Mouse (Mus musculus): ENCODE data around the gene Thap2. TPM values are rescaled to one million over a fixed set of nuclear protein-coding genes. Genes with fewer than 3 reads are reported as not detected.

Gene Thap2
- polyA plus RNA-seq, 1 experiment from 2014 or later: 18.2 TPM

DNA sequence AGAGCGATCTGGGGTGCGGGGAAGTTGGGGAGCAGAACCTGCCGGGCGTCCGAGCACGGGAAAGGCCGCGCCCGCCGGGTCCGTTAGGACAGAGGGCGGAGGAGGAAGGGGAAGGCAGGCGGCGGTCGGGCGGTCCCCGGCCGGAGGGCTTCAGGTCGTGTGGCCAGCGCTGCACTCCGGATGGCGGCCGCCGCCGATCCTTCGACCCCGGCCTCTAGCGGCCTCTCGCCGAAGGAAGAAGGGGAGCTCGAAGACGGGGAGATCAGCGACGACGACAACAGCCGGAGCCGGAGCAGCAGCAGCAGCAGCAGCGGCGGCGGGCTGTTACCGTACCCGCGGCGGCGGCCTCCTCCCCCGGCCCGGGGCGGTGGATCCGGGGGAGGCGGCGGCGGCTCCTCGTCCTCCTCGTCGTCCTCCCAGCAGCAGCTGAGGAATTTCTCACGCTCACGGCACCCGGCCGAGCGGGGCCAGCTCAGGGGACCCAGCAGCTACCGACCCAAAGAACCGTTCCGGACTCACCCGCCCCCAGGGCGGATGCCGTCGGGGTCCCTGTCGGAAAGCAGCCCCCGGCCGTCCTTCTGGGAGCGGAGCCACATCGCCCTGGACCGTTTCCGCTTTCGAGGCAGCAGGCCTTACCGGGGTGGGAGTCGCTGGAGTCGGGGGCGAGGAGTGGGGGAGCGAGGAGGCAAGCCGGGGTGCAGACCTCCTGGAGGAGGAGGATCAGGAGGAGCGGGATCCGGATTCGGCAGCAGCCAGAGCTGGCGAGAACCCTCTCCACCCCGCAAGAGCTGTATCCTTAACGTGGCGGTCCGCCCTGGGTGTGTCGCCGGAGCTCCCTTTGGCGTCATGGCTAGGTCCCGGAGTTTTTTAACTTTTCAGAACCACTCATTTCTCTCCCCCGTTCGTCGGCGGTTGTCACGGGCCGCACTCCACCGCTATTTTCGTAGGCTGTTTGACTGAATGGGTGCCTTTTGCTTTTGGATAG is 1.1 kb upstream of the Thap2 start:
- under 1% methylated on average over 66 of the region's 101 CpGs for WGBS (ENCODE audit: insufficient replicate concordance)
- Histone ChIP-seq H3K4me3 (ENCODE audit: low read depth, low read length) (peak overlapping the region; percentile 90), H3K36me3 (ENCODE audit: control insufficient read depth, insufficient read depth, low read length) (0 out of 2 replicates have a peak, but pooled peaks cover 2% of the 10 kb centered on the region), H3K27me3 (ENCODE audit: control insufficient read depth, insufficient read depth, low read length) (no peaks in the 10 kb centered on the region), H3K27ac (ENCODE audit: low read depth, low read length) (peak overlapping the region; percentile 99), H3K4me1 (ENCODE audit: control insufficient read depth, insufficient read depth, low read length) (peaks cover 11% of the 10 kb centered on the region), H3K9me3 (replicated peaks; ENCODE audit: control insufficient read depth, low read length) (no peaks in the 10 kb centered on the region), H3K4me2 (peak overlapping the region; percentile 83), H3K9ac (ENCODE audit: low read depth, low read length) (peak overlapping the region; percentile 98)
- ATAC-seq (replicated peaks; ENCODE audit: insufficient number of reproducible peaks, low FRiP score, low TSS enrichment): peak; percentile 11

DNA sequence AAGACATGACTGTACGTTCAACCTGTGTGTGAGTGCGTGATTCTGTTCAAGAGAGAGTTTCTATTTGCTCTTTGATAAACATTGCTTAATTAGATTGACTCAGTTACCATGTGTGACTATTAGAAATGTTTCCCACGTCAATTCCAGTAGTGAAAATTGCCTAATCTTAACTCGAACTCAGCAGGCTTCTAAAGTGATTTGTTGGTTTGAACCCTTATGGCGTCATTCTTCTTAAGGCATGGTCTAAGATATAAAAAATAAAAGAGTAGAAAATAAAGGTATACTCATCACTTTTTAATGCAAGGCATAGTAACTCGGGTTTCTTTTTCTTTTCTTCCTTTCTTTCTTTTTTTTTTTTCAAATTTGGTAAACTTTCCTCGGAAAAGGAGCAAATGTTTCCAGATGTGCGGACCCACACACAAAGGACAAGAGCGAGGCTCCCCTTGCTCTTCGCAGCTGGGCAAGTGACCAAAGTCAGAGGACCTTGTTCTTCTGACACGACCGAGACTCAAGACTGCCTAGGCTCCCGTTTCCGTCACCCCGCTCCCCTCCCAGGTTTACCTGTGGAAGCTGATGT is 511 bp downstream of the Thap2 start:
- peaks cover 11% of the 10 kb centered on the region for H3K4me1 ChIP-seq (ENCODE audit: control insufficient read depth, insufficient read depth, low read length)
- H3K4me3 ChIP-seq (ENCODE audit: low read depth, low read length): peak overlapping the region; percentile 90
- no peaks in the 10 kb centered on the region for H3K27me3 ChIP-seq (ENCODE audit: control insufficient read depth, insufficient read depth, low read length)
- H3K36me3 ChIP-seq (ENCODE audit: control insufficient read depth, insufficient read depth, low read length): no peaks in the 10 kb centered on the region
- H3K4me2 ChIP-seq: peak overlapping the region; percentile 83
- 5% methylated on average over 15 of the region's 15 CpGs for WGBS (ENCODE audit: insufficient replicate concordance)
- no peaks in the 10 kb centered on the region for H3K9me3 ChIP-seq (replicated peaks; ENCODE audit: control insufficient read depth, low read length)
- peak overlapping the region; percentile 99 for H3K27ac ChIP-seq (ENCODE audit: low read depth, low read length)
- no peak for ATAC-seq (replicated peaks; ENCODE audit: insufficient number of reproducible peaks, low FRiP score, low TSS enrichment)
- H3K9ac ChIP-seq (ENCODE audit: low read depth, low read length): peak overlapping the region; percentile 98

DNA sequence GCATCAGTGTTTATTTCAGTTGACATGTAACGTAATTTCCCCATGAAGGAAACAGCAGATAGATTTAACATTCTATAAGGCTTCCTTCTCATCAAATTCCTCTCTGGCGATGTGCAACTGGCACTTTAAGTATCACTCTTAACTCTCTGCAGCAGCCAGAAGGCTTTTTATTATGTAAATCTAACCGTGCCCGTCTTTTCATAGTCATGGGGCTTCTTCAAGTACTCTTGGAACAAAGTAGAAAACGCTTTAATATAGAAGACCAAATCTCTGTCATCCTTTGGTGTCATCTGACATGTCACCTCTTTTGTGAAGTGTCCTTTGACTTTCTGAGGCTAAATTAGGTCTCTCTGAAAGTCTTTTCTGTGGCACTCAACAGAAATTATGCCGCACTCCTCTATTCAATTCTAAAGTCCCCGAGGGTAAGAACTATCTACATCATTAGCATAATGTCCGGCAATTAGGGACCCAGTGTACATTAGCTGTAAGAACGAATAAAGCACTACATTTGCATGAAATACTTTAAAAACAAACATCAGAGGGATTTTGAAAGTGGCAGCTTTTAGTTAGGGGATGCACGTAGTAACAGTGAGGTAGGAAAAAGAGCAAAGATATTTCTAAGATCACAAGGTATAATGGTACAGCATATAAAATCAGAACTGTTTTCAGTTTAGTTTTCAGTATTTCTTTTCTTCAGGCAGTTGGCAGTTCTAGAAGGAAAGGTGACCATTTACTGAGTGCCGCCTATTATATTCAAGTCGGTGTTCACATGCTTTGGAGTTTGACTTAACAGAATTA is 1.2 kb downstream of the Thap2 start:
- 60% methylated on average over 12 of the region's 12 CpGs for WGBS (ENCODE audit: insufficient replicate concordance)
- Histone ChIP-seq H3K27ac (ENCODE audit: low read depth, low read length) (peak overlapping the region; percentile 99), H3K36me3 (ENCODE audit: control insufficient read depth, insufficient read depth, low read length) (no peaks in the 10 kb centered on the region), H3K4me2 (peak overlapping the region; percentile 83), H3K4me1 (ENCODE audit: control insufficient read depth, insufficient read depth, low read length) (peaks cover 11% of the 10 kb centered on the region), H3K9me3 (replicated peaks; ENCODE audit: control insufficient read depth, low read length) (no peaks in the 10 kb centered on the region), H3K4me3 (ENCODE audit: low read depth, low read length) (peak overlapping the region; percentile 90), H3K9ac (ENCODE audit: low read depth, low read length) (peak overlapping the region; percentile 98), H3K27me3 (ENCODE audit: control insufficient read depth, insufficient read depth, low read length) (no peaks in the 10 kb centered on the region)
- ATAC-seq (replicated peaks; ENCODE audit: insufficient number of reproducible peaks, low FRiP score, low TSS enrichment): no peak

DNA sequence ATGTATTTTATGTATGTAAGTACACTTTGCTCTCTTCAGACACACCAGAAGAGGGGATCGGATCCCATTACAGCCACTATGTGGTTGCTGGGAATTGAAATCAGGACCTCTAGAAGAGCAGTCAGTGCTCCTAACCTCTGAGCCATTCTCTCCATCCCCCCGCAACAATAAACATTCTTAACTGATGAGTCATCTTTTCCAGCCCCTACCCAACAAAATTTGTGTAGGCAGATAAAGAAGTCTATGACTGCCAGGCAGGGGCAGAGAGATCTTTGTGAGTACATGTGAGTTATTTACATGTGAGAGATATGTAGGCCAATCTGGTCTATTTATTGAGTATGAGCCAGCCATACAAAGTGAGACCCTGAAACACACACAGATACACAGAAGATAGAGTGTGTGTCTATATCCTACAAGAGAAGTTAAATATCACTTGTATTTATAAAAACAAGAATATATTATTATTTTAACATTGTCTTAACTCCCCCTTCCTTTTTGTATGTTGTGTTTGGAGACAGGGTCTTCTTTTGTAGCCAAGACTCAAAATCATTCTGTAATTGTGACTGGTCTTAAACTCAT is 2.6 kb downstream of the Thap2 start:
- no peaks in the 10 kb centered on the region for H3K9me3 ChIP-seq (replicated peaks; ENCODE audit: control insufficient read depth, low read length)
- no peaks in the 10 kb centered on the region for H3K27me3 ChIP-seq (ENCODE audit: control insufficient read depth, insufficient read depth, low read length)
- H3K4me2 ChIP-seq: no peak overlapping the region; the same call in 1 of the 2 replicates
- H3K36me3 ChIP-seq (ENCODE audit: control insufficient read depth, insufficient read depth, low read length): no peaks in the 10 kb centered on the region
- 47% methylated on average over 2 of the region's 2 CpGs for WGBS (ENCODE audit: insufficient replicate concordance)
- peaks cover 11% of the 10 kb centered on the region for H3K4me1 ChIP-seq (ENCODE audit: control insufficient read depth, insufficient read depth, low read length)
- H3K27ac ChIP-seq (ENCODE audit: low read depth, low read length): no peak overlapping the region
- H3K4me3 ChIP-seq (ENCODE audit: low read depth, low read length): no peak overlapping the region
- H3K9ac ChIP-seq (ENCODE audit: low read depth, low read length): no peak overlapping the region
- no peak for ATAC-seq (replicated peaks; ENCODE audit: insufficient number of reproducible peaks, low FRiP score, low TSS enrichment)

DNA sequence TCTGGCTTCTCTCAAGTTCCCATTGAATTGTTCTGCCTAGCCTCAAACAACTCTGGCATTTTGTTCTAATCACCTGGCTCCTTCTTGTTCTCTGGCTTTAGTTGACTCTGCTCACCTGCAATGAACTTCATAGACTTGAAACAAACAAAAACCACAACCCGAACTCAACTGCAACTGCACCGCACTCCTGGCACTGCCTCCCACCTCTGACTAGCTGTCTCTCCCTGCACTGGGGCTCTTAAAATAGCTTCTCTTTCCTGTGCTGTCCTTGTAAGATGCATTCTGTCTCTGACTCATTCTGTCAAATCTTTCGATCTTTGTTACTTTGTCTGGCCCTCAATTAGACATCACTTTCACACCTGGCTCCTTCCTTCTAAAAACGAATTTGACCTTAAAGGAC is 21.1 kb downstream of the Thap2 start:
- WGBS (ENCODE audit: insufficient replicate concordance): 80% methylated on average over 4 of the region's 4 CpGs
- Histone ChIP-seq H3K27me3 (ENCODE audit: control insufficient read depth, insufficient read depth, low read length) (no peaks in the 10 kb centered on the region), H3K9ac (ENCODE audit: low read depth, low read length) (peak overlapping the region; percentile 71; the same call in 1 of the 2 replicates), H3K4me2 (peak overlapping the region; percentile 74), H3K36me3 (ENCODE audit: control insufficient read depth, insufficient read depth, low read length) (no peaks in the 10 kb centered on the region), H3K4me1 (ENCODE audit: control insufficient read depth, insufficient read depth, low read length) (0 out of 2 replicates have a peak, but pooled peaks cover 6% of the 10 kb centered on the region), H3K27ac (ENCODE audit: low read depth, low read length) (peak overlapping the region; percentile 96), H3K9me3 (replicated peaks; ENCODE audit: control insufficient read depth, low read length) (no peaks in the 10 kb centered on the region), H3K4me3 (ENCODE audit: low read depth, low read length) (peak overlapping the region; percentile 47)
- ATAC-seq (replicated peaks; ENCODE audit: insufficient number of reproducible peaks, low FRiP score, low TSS enrichment): no peak

DNA sequence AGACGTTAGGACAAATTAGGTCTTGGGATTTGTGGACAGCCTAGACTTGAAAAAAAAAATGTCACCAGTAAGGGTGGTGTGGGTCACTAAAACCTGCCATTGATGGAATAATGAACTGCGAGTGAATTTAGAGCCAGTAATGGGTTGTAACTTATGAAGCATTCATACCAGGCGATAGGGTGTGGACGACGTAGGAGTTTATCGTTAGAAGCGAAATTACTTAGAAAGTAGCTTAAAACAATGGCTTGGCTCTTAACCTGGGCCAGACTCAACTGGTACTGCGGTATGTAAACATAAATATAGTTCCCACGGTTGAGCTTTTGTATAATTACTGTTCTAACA is 21.6 kb downstream of the Thap2 start:
- H3K9ac ChIP-seq (ENCODE audit: low read depth, low read length): peak overlapping the region; percentile 71
- no peaks in the 10 kb centered on the region for H3K36me3 ChIP-seq (ENCODE audit: control insufficient read depth, insufficient read depth, low read length)
- peak overlapping the region; percentile 47 for H3K4me3 ChIP-seq (ENCODE audit: low read depth, low read length)
- H3K4me2 ChIP-seq: peak overlapping the region; percentile 74
- 8% methylated on average over 9 of the region's 9 CpGs for WGBS (ENCODE audit: insufficient replicate concordance)
- peak overlapping the region; percentile 96 for H3K27ac ChIP-seq (ENCODE audit: low read depth, low read length)
- ATAC-seq (replicated peaks; ENCODE audit: insufficient number of reproducible peaks, low FRiP score, low TSS enrichment): peak; percentile 8; the same call in 1 of the 2 replicates
- no peaks in the 10 kb centered on the region for H3K27me3 ChIP-seq (ENCODE audit: control insufficient read depth, insufficient read depth, low read length)
- H3K9me3 ChIP-seq (replicated peaks; ENCODE audit: control insufficient read depth, low read length): no peaks in the 10 kb centered on the region
- H3K4me1 ChIP-seq (ENCODE audit: control insufficient read depth, insufficient read depth, low read length): 0 out of 2 replicates have a peak, but pooled peaks cover 6% of the 10 kb centered on the region

DNA sequence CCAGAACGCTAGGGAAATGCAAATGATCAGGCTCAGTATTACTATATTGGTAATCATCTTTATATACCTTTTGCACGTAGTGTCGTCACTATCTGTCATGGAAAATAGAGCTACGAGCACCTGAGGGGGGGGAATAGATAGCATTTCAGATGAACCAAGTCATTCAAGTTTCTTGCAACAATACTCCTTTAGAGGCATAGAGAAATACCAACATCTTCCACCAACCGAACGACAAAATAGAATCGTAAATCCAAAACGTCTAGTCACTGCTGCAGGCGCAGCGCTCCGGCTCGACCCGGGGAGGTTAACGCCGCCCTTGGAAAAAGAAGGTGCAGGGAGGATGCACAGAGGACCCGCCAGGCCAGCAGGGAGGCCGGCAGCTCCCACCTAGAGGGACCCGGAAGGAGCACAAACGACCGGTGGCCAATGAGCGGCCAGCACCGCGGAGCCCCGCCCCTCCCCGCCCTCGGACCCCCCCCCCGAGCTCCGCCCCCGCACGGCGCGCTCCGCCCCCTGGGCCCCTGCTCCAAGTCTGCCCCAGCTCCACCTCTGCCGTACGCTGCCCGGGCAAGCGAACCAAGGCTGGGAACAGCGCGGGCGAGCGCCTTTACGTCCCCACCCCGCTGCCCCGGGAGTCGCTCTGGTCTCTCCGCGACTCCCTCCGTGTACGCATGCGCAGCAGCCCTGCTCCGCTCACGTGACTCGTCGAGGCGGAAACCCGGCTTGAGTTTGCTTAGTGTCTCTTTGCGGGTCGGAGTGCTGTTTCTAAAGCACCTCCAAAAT is 22.2 kb downstream of the Thap2 start, which contains the start of gene Tmem19:
Gene Tmem19 (minus strand): TSS at position 662 of the 783 bp plus-strand sequence.
- peak within 1 kb of the TSS; percentile 74 for H3K4me2 ChIP-seq
- H3K9ac ChIP-seq (ENCODE audit: low read depth, low read length): peak within 1 kb of the TSS; percentile 71
- no peaks in the 10 kb centered on the region for H3K9me3 ChIP-seq (replicated peaks; ENCODE audit: control insufficient read depth, low read length)
- 0 out of 2 replicates have a peak, but pooled peaks cover 6% of the 10 kb centered on the region for H3K4me1 ChIP-seq (ENCODE audit: control insufficient read depth, insufficient read depth, low read length)
- H3K4me3 ChIP-seq (ENCODE audit: low read depth, low read length): peak within 1 kb of the TSS; percentile 47
- WGBS (ENCODE audit: insufficient replicate concordance): 1% methylated on average over 54 of the region's 58 CpGs
- H3K36me3 ChIP-seq (ENCODE audit: control insufficient read depth, insufficient read depth, low read length): no peaks in the 10 kb centered on the region
- ATAC-seq (replicated peaks; ENCODE audit: insufficient number of reproducible peaks, low FRiP score, low TSS enrichment): peak; percentile 99
- peak within 1 kb of the TSS; percentile 96 for H3K27ac ChIP-seq (ENCODE audit: low read depth, low read length)
- H3K27me3 ChIP-seq (ENCODE audit: control insufficient read depth, insufficient read depth, low read length): no peaks in the 10 kb centered on the region

Measured in heart, embryonic 11.5 days (tissue).